Mouse (Mus musculus): ENCODE data around the gene Foxn2. TPM values are rescaled to one million over a fixed set of nuclear protein-coding genes. Genes with fewer than 3 reads are reported as not detected.
"Not testable (repeated sequence)": the region's sequence is repeated elsewhere in the genome, so short reads cannot be mapped to it uniquely, and the experiment has no call there.

The Foxn2 gene
- polyA plus RNA-seq, 1 experiment from 2014 or later, result 14.0 TPM

DNA sequence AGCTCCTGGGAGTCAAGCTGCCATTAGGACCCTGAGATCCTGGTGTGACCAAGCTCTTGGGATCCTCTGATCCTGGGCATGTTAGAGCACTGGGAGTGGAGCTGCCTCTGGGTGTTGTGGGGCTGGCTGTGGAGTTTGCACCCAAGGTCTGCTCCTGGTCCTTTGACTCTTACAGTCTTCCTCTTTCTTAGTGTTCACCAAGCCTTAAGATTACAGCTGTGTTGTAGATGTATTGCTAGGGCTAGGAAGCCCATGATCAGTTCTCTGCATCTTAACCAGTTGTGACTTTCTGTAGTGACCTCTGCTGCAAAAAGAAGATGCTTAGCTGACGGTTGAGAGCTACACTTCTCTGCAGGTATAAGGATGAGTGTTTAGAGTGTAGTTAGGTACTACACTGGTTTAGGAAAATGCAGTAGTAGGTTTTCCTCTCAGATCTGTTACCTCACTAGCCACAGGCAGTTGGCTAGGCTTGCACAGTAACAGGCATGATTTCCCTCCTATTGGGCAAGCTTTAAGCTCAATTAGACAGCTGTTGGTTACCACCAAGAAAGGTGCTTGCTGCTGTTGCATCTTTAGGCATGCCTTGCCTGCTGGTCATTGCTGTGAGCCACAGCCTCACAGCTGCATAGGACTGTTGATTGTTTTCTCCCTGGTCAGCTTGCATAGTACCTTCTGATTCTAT is 27.2 kb upstream of the Foxn2 start:
- no peak overlapping the region for H3K27ac ChIP-seq (ENCODE audit: low read length)
- WGBS, result 93% methylated on average over 1 of the region's 1 CpGs
- no peaks in the 10 kb centered on the region for H3K9me3 ChIP-seq (ENCODE audit: low read length)
- H3K4me3 ChIP-seq (ENCODE audit: low read length), result no peak overlapping the region
- no peak overlapping the region for H3K9ac ChIP-seq (replicated peaks; ENCODE audit: low read length)
- no peak for ATAC-seq (ENCODE audit: low FRiP score, low TSS enrichment)
- H3K4me2 ChIP-seq (replicated peaks; ENCODE audit: low read depth, low read length), result no peak overlapping the region
- no peaks in the 10 kb centered on the region for H3K36me3 ChIP-seq (ENCODE audit: insufficient read depth, low read length)
- H3K4me1 ChIP-seq (ENCODE audit: insufficient read depth, low read length), result no peaks in the 10 kb centered on the region
- H3K27me3 ChIP-seq (ENCODE audit: insufficient read depth, low read length), result no peaks in the 10 kb centered on the region

DNA sequence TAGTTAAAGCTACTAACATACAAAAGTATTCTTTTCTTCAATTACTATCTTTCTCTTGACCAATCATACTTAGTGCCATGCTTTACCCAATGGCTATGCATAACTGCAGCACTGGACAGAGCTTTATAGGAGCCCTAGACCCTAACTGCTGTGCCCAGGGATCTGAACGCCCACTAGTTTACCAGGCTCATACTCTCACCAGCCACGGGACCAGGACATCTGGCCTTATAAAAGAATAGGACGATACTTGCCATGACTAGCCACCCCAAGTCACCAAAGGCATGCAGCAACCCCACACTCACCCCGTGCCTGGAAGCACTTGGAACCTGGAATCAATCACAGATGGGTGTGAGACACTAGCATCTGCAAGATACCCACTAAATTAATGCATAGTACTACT is 20.1 kb upstream of the Foxn2 start:
- no peaks in the 10 kb centered on the region for H3K4me1 ChIP-seq (ENCODE audit: insufficient read depth, low read length)
- no peaks in the 10 kb centered on the region for H3K36me3 ChIP-seq (ENCODE audit: insufficient read depth, low read length)
- H3K9ac ChIP-seq (replicated peaks; ENCODE audit: low read length), result no peak overlapping the region
- H3K27me3 ChIP-seq (ENCODE audit: insufficient read depth, low read length), result no peaks in the 10 kb centered on the region
- H3K9me3 ChIP-seq (ENCODE audit: low read length), result no peaks in the 10 kb centered on the region
- H3K27ac ChIP-seq (ENCODE audit: low read length), result no peak overlapping the region
- no peak overlapping the region for H3K4me3 ChIP-seq (ENCODE audit: low read length)
- WGBS, result 85% methylated on average over 4 of the region's 4 CpGs
- H3K4me2 ChIP-seq (replicated peaks; ENCODE audit: low read depth, low read length), result no peak overlapping the region
- no peak for ATAC-seq (ENCODE audit: low FRiP score, low TSS enrichment)

DNA sequence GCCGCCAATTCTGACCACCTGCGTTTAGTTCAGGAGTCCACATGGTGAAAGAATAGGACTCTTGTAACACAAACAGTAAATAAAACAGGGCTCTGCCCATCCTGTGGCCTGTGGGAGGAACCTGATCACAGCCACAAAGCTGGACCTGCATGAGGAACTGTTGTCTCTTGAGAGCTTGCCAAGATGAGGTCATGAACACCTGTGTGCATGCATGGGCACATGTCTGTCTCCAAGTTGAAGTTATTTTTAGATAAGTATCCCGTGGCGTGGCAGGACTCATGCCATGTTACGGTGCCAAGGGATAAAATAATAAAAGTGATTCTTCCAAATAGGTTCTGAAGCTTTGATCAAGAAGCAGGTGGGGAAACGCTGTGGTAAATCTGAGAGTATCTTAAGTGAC is 19.3 kb upstream of the Foxn2 start:
- Histone ChIP-seq H3K9me3 (ENCODE audit: low read length) (no peaks in the 10 kb centered on the region), H3K9ac (replicated peaks; ENCODE audit: low read length) (no peak overlapping the region), H3K4me1 (ENCODE audit: insufficient read depth, low read length) (no peaks in the 10 kb centered on the region), H3K27ac (ENCODE audit: low read length) (no peak overlapping the region), H3K36me3 (ENCODE audit: insufficient read depth, low read length) (no peaks in the 10 kb centered on the region), H3K4me3 (ENCODE audit: low read length) (no peak overlapping the region), H3K4me2 (replicated peaks; ENCODE audit: low read depth, low read length) (no peak overlapping the region), H3K27me3 (ENCODE audit: insufficient read depth, low read length) (no peaks in the 10 kb centered on the region)
- WGBS, result 81% methylated on average over 6 of the region's 6 CpGs
- ATAC-seq (ENCODE audit: low FRiP score, low TSS enrichment), result no peak

DNA sequence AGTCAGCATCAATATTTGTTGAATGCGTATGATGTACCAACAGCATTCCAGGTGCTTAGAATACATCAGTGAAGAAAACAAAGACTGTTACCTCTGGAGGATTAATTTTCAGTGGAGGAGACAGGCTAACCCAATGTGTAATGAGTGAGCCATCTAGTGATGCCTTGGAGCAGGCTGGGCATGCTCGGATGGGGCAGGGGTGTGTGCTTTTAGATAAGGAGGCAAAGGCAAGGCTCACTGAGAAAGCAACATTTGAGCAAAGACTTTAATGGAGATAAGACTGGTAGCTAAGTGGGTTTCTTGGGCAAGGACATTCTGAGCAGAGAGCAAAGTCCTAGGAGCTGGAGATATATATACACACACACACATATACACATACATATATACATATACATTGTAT is 9.8 kb upstream of the Foxn2 start:
- Histone ChIP-seq H3K4me1 (ENCODE audit: insufficient read depth, low read length) (0 out of 2 replicates have a peak, but pooled peaks cover 2% of the 10 kb centered on the region), H3K27me3 (ENCODE audit: insufficient read depth, low read length) (no peaks in the 10 kb centered on the region), H3K4me2 (replicated peaks; ENCODE audit: low read depth, low read length) (no peak overlapping the region), H3K4me3 (ENCODE audit: low read length) (no peak overlapping the region), H3K9me3 (ENCODE audit: low read length) (no peaks in the 10 kb centered on the region), H3K9ac (replicated peaks; ENCODE audit: low read length) (no peak overlapping the region), H3K36me3 (ENCODE audit: insufficient read depth, low read length) (no peaks in the 10 kb centered on the region), H3K27ac (ENCODE audit: low read length) (no peak overlapping the region)
- 84% methylated on average over 2 of the region's 2 CpGs for WGBS
- ATAC-seq (ENCODE audit: low FRiP score, low TSS enrichment), result no peak

DNA sequence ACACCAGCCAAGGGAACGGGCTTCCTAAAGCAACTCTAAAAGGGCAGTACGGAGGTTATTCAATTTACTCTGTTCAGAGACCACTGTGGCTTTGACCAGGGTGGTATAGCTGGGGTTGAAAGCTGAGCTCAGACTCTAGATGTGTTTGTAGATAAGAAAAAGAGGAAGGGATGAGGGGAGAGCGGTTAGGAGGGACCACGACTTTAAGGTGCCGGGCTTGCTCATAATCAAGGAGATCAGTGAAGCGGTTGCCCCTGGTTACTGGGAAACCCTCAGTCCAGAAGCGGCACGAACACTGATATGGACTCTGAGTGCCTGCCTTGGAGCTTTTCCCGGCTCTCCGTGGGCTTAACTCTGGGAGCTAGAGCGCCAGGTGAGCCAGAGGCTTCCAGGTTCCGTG is 9.0 kb upstream of the Foxn2 start:
- WGBS, result 82% methylated on average over 12 of the region's 12 CpGs
- H3K4me1 ChIP-seq (ENCODE audit: insufficient read depth, low read length), result 0 out of 2 replicates have a peak, but pooled peaks cover 2% of the 10 kb centered on the region
- H3K36me3 ChIP-seq (ENCODE audit: insufficient read depth, low read length), result no peaks in the 10 kb centered on the region
- no peaks in the 10 kb centered on the region for H3K27me3 ChIP-seq (ENCODE audit: insufficient read depth, low read length)
- H3K9ac ChIP-seq (replicated peaks; ENCODE audit: low read length), result no peak overlapping the region
- no peak overlapping the region for H3K4me2 ChIP-seq (replicated peaks; ENCODE audit: low read depth, low read length)
- H3K27ac ChIP-seq (ENCODE audit: low read length), result no peak overlapping the region
- no peak overlapping the region for H3K4me3 ChIP-seq (ENCODE audit: low read length)
- ATAC-seq (ENCODE audit: low FRiP score, low TSS enrichment), result no peak
- no peaks in the 10 kb centered on the region for H3K9me3 ChIP-seq (ENCODE audit: low read length)

DNA sequence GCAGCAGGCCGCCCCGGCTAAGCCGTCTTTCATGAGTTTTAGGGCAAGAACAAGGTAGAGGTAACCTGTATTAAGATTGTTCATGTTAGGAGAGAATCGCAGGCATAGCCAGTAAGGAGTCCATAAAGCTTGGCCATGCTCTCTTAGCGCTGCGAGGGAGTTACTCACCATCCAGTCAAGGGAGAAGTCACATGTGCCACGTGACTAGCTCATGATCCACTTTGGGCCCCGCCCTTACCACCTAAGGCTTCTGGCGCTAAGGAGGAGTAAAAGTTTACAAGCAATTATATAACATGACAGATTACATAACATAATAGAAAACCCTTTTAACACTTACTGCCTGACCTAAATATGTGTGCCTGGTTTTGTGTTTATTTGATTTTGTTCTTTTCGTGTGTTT is 8.5 kb upstream of the Foxn2 start:
- no peaks in the 10 kb centered on the region for H3K9me3 ChIP-seq (ENCODE audit: low read length)
- H3K4me2 ChIP-seq (replicated peaks; ENCODE audit: low read depth, low read length), result no peak overlapping the region
- H3K27me3 ChIP-seq (ENCODE audit: insufficient read depth, low read length), result no peaks in the 10 kb centered on the region
- no peak overlapping the region for H3K27ac ChIP-seq (ENCODE audit: low read length)
- no peaks in the 10 kb centered on the region for H3K36me3 ChIP-seq (ENCODE audit: insufficient read depth, low read length)
- no peak for ATAC-seq (ENCODE audit: low FRiP score, low TSS enrichment)
- H3K4me3 ChIP-seq (ENCODE audit: low read length), result no peak overlapping the region
- no peak overlapping the region for H3K9ac ChIP-seq (replicated peaks; ENCODE audit: low read length)
- H3K4me1 ChIP-seq (ENCODE audit: insufficient read depth, low read length), result 0 out of 2 replicates have a peak, but pooled peaks cover 2% of the 10 kb centered on the region
- 89% methylated on average over 10 of the region's 10 CpGs for WGBS

DNA sequence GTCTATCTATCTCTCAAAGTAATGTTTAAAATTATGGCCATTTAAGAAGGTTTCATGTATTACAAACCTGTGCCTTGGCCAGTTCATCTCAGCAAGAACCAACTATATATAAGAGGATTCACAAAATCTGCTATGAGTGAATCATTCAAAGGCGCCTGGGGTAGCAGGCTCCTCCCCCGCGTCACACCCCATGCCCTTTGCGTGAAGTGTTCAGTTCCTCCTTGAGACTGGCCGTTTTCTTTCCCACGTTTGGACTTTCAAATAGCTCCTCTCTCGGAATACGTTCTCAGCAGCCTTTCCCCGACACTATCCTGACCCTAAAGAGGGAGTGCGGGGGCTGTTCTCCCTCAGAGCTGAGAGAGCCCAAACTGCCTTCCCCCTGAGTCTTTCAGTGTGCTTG is 5.2 kb upstream of the Foxn2 start:
- no peak overlapping the region for H3K27ac ChIP-seq (ENCODE audit: low read length)
- H3K27me3 ChIP-seq (ENCODE audit: insufficient read depth, low read length), result no peaks in the 10 kb centered on the region
- H3K4me2 ChIP-seq (replicated peaks; ENCODE audit: low read depth, low read length), result no peak overlapping the region
- H3K4me1 ChIP-seq (ENCODE audit: insufficient read depth, low read length), result 0 out of 2 replicates have a peak, but pooled peaks cover 4% of the 10 kb centered on the region
- H3K9me3 ChIP-seq (ENCODE audit: low read length), result no peaks in the 10 kb centered on the region
- no peaks in the 10 kb centered on the region for H3K36me3 ChIP-seq (ENCODE audit: insufficient read depth, low read length)
- WGBS, result 47% methylated on average over 10 of the region's 10 CpGs
- ATAC-seq (ENCODE audit: low FRiP score, low TSS enrichment), result no peak
- no peak overlapping the region for H3K4me3 ChIP-seq (ENCODE audit: low read length)
- H3K9ac ChIP-seq (replicated peaks; ENCODE audit: low read length), result no peak overlapping the region

DNA sequence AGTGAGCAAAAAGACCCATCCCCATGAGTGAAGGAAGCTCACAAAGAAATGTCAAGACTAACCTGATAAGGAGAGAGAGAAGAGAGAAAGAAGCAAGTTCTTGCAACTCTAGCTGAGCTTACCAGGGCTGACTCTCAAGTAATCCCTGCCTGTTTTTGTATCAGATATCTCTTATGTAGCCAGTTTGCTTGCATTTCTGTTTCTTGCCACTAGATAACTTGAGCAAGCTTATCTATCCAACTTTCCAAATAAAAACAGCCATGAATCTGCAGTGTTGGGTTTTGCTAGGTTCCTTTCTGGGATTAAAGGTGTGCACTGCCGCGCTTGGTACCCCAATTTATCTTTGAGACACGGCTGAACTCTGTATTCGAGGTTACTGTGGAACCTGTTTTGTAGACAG is 4.2 kb upstream of the Foxn2 start:
- H3K9ac ChIP-seq (replicated peaks; ENCODE audit: low read length), result no peak overlapping the region
- 0 out of 2 replicates have a peak, but pooled peaks cover 4% of the 10 kb centered on the region for H3K4me1 ChIP-seq (ENCODE audit: insufficient read depth, low read length)
- no peaks in the 10 kb centered on the region for H3K27me3 ChIP-seq (ENCODE audit: insufficient read depth, low read length)
- no peaks in the 10 kb centered on the region for H3K36me3 ChIP-seq (ENCODE audit: insufficient read depth, low read length)
- ATAC-seq (ENCODE audit: low FRiP score, low TSS enrichment), result no peak
- no peak overlapping the region for H3K27ac ChIP-seq (ENCODE audit: low read length)
- no peak overlapping the region for H3K4me3 ChIP-seq (ENCODE audit: low read length)
- 93% methylated on average over 4 of the region's 4 CpGs for WGBS
- H3K4me2 ChIP-seq (replicated peaks; ENCODE audit: low read depth, low read length), result no peak overlapping the region
- no peaks in the 10 kb centered on the region for H3K9me3 ChIP-seq (ENCODE audit: low read length)

DNA sequence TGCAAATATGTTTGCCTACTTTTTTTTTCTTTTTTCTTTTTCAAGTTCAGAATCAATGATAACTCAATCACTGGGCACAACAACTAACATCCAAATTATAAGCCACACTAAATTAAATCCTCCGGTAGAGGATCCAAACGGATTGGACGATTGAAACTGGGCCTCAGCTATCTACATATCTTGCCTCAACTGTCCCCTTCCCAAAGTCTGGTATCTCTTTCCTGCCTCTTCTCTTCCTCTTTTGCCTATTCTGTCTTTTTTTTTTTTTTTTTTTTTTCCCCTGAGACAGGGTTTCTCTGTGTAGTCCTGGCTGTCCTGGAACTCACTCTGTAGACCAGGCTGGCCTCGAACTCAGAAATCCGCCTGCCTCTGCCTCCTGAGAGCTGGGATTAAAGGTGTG is 3.8 kb upstream of the Foxn2 start:
- not testable (repeated sequence) for H3K27ac ChIP-seq (ENCODE audit: low read length); H3K9ac ChIP-seq (replicated peaks; ENCODE audit: low read length); H3K36me3 ChIP-seq (ENCODE audit: insufficient read depth, low read length); H3K4me2 ChIP-seq (replicated peaks; ENCODE audit: low read depth, low read length); H3K9me3 ChIP-seq (ENCODE audit: low read length); ATAC-seq (ENCODE audit: low FRiP score, low TSS enrichment); H3K4me3 ChIP-seq (ENCODE audit: low read length); H3K4me1 ChIP-seq (ENCODE audit: insufficient read depth, low read length); H3K27me3 ChIP-seq (ENCODE audit: insufficient read depth, low read length)
- WGBS, result 96% methylated on average over 5 of the region's 5 CpGs

DNA sequence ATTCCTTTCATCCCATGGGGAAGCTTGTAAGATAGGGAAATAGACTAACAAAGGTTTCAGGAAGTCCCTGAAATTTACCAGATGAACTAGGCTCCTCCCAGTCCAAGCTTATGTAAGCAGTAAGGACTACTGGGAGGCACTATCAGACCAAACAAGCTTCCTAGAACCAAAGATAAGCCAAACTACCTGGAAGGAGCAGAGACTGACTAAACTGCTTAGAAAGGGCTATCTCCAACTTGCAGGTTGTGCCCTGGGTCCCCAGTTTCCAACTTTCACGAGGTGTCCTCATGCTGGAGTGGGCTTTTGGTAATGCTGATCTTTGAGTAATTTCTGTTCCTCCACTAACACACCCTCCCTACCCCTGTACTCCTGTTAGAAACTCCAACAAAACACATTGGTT is 3.1 kb upstream of the Foxn2 start:
- no peak for ATAC-seq (ENCODE audit: low FRiP score, low TSS enrichment)
- Histone ChIP-seq H3K36me3 (ENCODE audit: insufficient read depth, low read length) (no peaks in the 10 kb centered on the region), H3K4me2 (replicated peaks; ENCODE audit: low read depth, low read length) (no peak overlapping the region), H3K9ac (replicated peaks; ENCODE audit: low read length) (no peak overlapping the region), H3K27ac (ENCODE audit: low read length) (no peak overlapping the region), H3K4me1 (ENCODE audit: insufficient read depth, low read length) (0 out of 2 replicates have a peak, but pooled peaks cover 4% of the 10 kb centered on the region), H3K27me3 (ENCODE audit: insufficient read depth, low read length) (no peaks in the 10 kb centered on the region), H3K4me3 (ENCODE audit: low read length) (no peak overlapping the region), H3K9me3 (ENCODE audit: low read length) (no peaks in the 10 kb centered on the region)
- 90% methylated on average over 1 of the region's 1 CpGs for WGBS

Data from kidney, embryonic 16.5 days (tissue).